12 mouse cellular contexts compared by ENCODE assay signal in genomic region chr8:103270815-103271553, GRCm38 (mm10).
DNase-seq lines count a peak whose midpoint lies in the region; ATAC-seq and TF ChIP-seq lines count a peak whose summit lies in the region.
"Had no signal": no experiment of that assay in that cellular context is flagged by ENCODE, and none has a peak within 500 bp of the region (broad histone marks: within the 10 kb centered on the region; RNA-seq: fewer than 3 reads in every experiment).

No protein-coding gene starts in this region.

- H3K9me3 ChIP-seq in forebrain, embryonic 12.5 days = no peaks in the 10 kb centered on the region
- H3K9me3 ChIP-seq in forebrain, embryonic 13.5 days (replicated peaks) = no peaks in the 10 kb centered on the region
- no peaks in the 10 kb centered on the region for H3K9me3 ChIP-seq in forebrain, postnatal 0 days (ENCODE audit: low read length)
- no peaks in the 10 kb centered on the region for H3K9me3 ChIP-seq in limb, embryonic 15.5 days

- no peaks in the 10 kb centered on the region for H3K36me3 ChIP-seq in forebrain, embryonic 12.5 days (replicated peaks)
- H3K36me3 ChIP-seq in forebrain, embryonic 13.5 days (ENCODE audit: poor library complexity, severe bottlenecking) = no peaks in the 10 kb centered on the region
- H3K36me3 ChIP-seq in forebrain, postnatal 0 days (ENCODE audit: insufficient read depth) = no peaks in the 10 kb centered on the region
- H3K36me3 ChIP-seq in limb, embryonic 15.5 days = no peaks in the 10 kb centered on the region

- no peak overlapping the region for H3K4me2 ChIP-seq in forebrain, embryonic 12.5 days
- H3K4me2 ChIP-seq in forebrain, embryonic 13.5 days = no peak overlapping the region
- no peak overlapping the region for H3K4me2 ChIP-seq in forebrain, postnatal 0 days (ENCODE audit: low read depth)
- no peak overlapping the region for H3K4me2 ChIP-seq in limb, embryonic 15.5 days

- intact Hi-C loops in left cerebral cortex, adult 2 months (cut with DNase I) = no loop called here

- peak; percentile 34; the same call in 1 of the 2 replicates for ATAC-seq in forebrain, embryonic 12.5 days (ENCODE audit: low FRiP score)
- no peak for ATAC-seq in forebrain, embryonic 13.5 days
- peak; percentile 14; the same call in 1 of the 2 replicates for ATAC-seq in forebrain, postnatal 0 days
- 0 out of 2 replicates have a peak, but pooled peaks have one; percentile 61 for ATAC-seq in limb, embryonic 15.5 days (ENCODE audit: insufficient number of reproducible peaks, low FRiP score, low TSS enrichment, low read depth)
- no peak for ATAC-seq in granulocyte monocyte progenitor cell, adult 5-6 weeks (replicated peaks; ENCODE audit: poor library complexity, severe bottlenecking)
- ATAC-seq: Patski had no signal

- no peak overlapping the region for H3K4me3 ChIP-seq in forebrain, embryonic 12.5 days (replicated peaks)
- H3K4me3 ChIP-seq in forebrain, embryonic 13.5 days = no peak overlapping the region
- H3K4me3 ChIP-seq in forebrain, postnatal 0 days (ENCODE audit: low read depth, low read length) = no peak overlapping the region
- no peak overlapping the region for H3K4me3 ChIP-seq in limb, embryonic 15.5 days
- no peak overlapping the region for H3K4me3 ChIP-seq in left cerebral cortex, adult 2 months

- 24% methylated on average over 9 of the region's 9 CpGs for WGBS in forebrain, embryonic 12.5 days
- WGBS in forebrain, embryonic 13.5 days = 27% methylated on average over 9 of the region's 9 CpGs
- 36% methylated on average over 9 of the region's 9 CpGs for WGBS in forebrain, postnatal 0 days
- WGBS in limb, embryonic 15.5 days = 22% methylated on average over 9 of the region's 9 CpGs

- no peak for TF ChIP-seq CTCF in forebrain, postnatal 0 days (IDR thresholded peaks at IDR 0.05; ENCODE audit: low read depth)
- TF ChIP-seq CTCF in left cerebral cortex, adult 2 months (IDR thresholded peaks at IDR 0.05) = no peak

- 0 out of 2 replicates have a peak overlapping the region, but pooled peaks have one; percentile 19 for H3K27ac ChIP-seq in forebrain, embryonic 12.5 days
- no peak overlapping the region; the same call in 1 of the 2 replicates for H3K27ac ChIP-seq in forebrain, embryonic 13.5 days
- no peak overlapping the region for H3K27ac ChIP-seq in forebrain, postnatal 0 days (ENCODE audit: low read depth, low read length)
- H3K27ac ChIP-seq in limb, embryonic 15.5 days = peak overlapping the region; percentile 90
- H3K27ac ChIP-seq in left cerebral cortex, adult 2 months = no peak overlapping the region

- peak; percentile 28 for DNase-seq in adipocyte (ENCODE audit: low spot score)
- DNase-seq in forebrain, postnatal 0 days = no peak
- DNase-seq in spleen, postnatal 4 days (ENCODE audit: low spot score in 2 of 2) = no peak
- DNase-seq in left cerebral cortex, adult 2 months (ENCODE audit: extremely low spot score in 1 of 2, low spot score in 2 of 2) = no peak
- DNase-seq: adrenal gland, postnatal 36 days; cerebellum, postnatal 36 days; gastrocnemius, postnatal 10 days had no signal

- H3K4me1 ChIP-seq in forebrain, embryonic 12.5 days = peaks cover 20% of the 10 kb centered on the region
- H3K4me1 ChIP-seq in forebrain, embryonic 13.5 days = peaks cover 28% of the 10 kb centered on the region
- no peaks in the 10 kb centered on the region for H3K4me1 ChIP-seq in forebrain, postnatal 0 days (ENCODE audit: insufficient read depth)
- peaks cover 29% of the 10 kb centered on the region for H3K4me1 ChIP-seq in limb, embryonic 15.5 days

- H3K9ac ChIP-seq in forebrain, embryonic 12.5 days = no peak overlapping the region
- H3K9ac ChIP-seq in forebrain, embryonic 13.5 days = no peak overlapping the region
- no peak overlapping the region for H3K9ac ChIP-seq in forebrain, postnatal 0 days
- H3K9ac ChIP-seq in limb, embryonic 15.5 days = no peak overlapping the region

- H3K27me3 ChIP-seq in forebrain, embryonic 12.5 days = peaks cover 7% of the 10 kb centered on the region; the same call in 1 of the 2 replicates
- 0 out of 2 replicates have a peak, but pooled peaks cover 4% of the 10 kb centered on the region for H3K27me3 ChIP-seq in forebrain, embryonic 13.5 days
- no peaks in the 10 kb centered on the region for H3K27me3 ChIP-seq in forebrain, postnatal 0 days (ENCODE audit: insufficient read depth, low read length)
- H3K27me3 ChIP-seq in limb, embryonic 15.5 days = no peaks in the 10 kb centered on the region
- H3K27me3 ChIP-seq: Patski had no signal

Comparison
In these comparisons a context has a peak if more than half of its experiments do, and no peak if none do; other contexts are left out.
1. ATAC-seq: peak in forebrain, embryonic 12.5 days (single experiment), forebrain, postnatal 0 days (single experiment) and limb, embryonic 15.5 days (single experiment); none in forebrain, embryonic 13.5 days (single experiment) and granulocyte monocyte progenitor cell, adult 5-6 weeks (single experiment).
2. H3K27ac ChIP-seq: peak in forebrain, embryonic 12.5 days (single experiment) and limb, embryonic 15.5 days (single experiment); none in forebrain, embryonic 13.5 days (single experiment), forebrain, postnatal 0 days (single experiment) and left cerebral cortex, adult 2 months (single experiment).